ENCODE assay signal across 10 mouse cellular contexts in genomic region chr12:101010148-101010920, GRCm38 (mm10). TPM values are rescaled to one million over a fixed set of nuclear protein-coding genes. Genes with fewer than 3 reads are reported as not detected.
DNase-seq lines count a peak whose midpoint lies in the region; ATAC-seq lines count a peak whose summit lies in the region.
"Had no signal": no experiment of that assay in that cellular context is flagged by ENCODE, and none has a peak within 500 bp of the region (broad histone marks: within the 10 kb centered on the region; RNA-seq: fewer than 3 reads in every experiment).

No protein-coding gene starts in this region.

- WGBS in lung, embryonic 15.5 days: 38% methylated on average over 10 of the region's 10 CpGs
- WGBS in liver, embryonic 13.5 days (ENCODE audit: insufficient replicate concordance): 35% methylated on average over 10 of the region's 10 CpGs

- H3K4me1 ChIP-seq in lung, embryonic 15.5 days: peaks cover 63% of the 10 kb centered on the region
- peaks cover 99% of the 10 kb centered on the region for H3K4me1 ChIP-seq in liver, embryonic 13.5 days (replicated peaks)

- no peak for ATAC-seq in lung, embryonic 15.5 days (ENCODE audit: borderline replicate concordance, extremely low read depth, low FRiP score, low TSS enrichment)
- peak; percentile 66 for ATAC-seq in liver, embryonic 13.5 days (ENCODE audit: low read depth)
- ATAC-seq: hindbrain, postnatal 0 days had no signal

- DNase-seq in lung, postnatal 14 days: no peak
- peak; percentile 57 to 77 for DNase-seq in gastrocnemius, adult 8-10 months (ENCODE audit: low spot score in 2 of 2)
- no peak for DNase-seq in liver, embryonic 13.5 days
- no peak for DNase-seq in thymus, postnatal 10 days (ENCODE audit: low spot score in 2 of 2)
- DNase-seq in retina, postnatal 1 day: no peak
- DNase-seq in cerebellum, adult 18-20 months: no peak
- DNase-seq: thymus, postnatal 25 days had no signal

- no peaks in the 10 kb centered on the region for H3K36me3 ChIP-seq in lung, embryonic 15.5 days
- H3K36me3 ChIP-seq in liver, embryonic 13.5 days: no peaks in the 10 kb centered on the region; the same call in 1 of the 2 replicates
- H3K36me3 ChIP-seq: embryonic facial prominence, embryonic 15.5 days had no signal

- H3K9me3 ChIP-seq in lung, embryonic 15.5 days: no peaks in the 10 kb centered on the region
- no peaks in the 10 kb centered on the region for H3K9me3 ChIP-seq in liver, embryonic 13.5 days (replicated peaks)
- H3K9me3 ChIP-seq: embryonic facial prominence, embryonic 15.5 days had no signal

- H3K27ac ChIP-seq in lung, embryonic 15.5 days: peak overlapping the region; percentile 57
- H3K27ac ChIP-seq in liver, embryonic 13.5 days: peak overlapping the region; percentile 71
- H3K27ac ChIP-seq: embryonic facial prominence, embryonic 15.5 days; hindbrain, postnatal 0 days had no signal

- no peak overlapping the region for H3K4me3 ChIP-seq in lung, embryonic 15.5 days
- no peak overlapping the region; the same call in 1 of the 2 replicates for H3K4me3 ChIP-seq in liver, embryonic 13.5 days (replicated peaks)
- H3K4me3 ChIP-seq: embryonic facial prominence, embryonic 15.5 days had no signal

- peak overlapping the region; percentile 5; the same call in 1 of the 2 replicates for H3K4me2 ChIP-seq in lung, embryonic 15.5 days
- H3K4me2 ChIP-seq in liver, embryonic 13.5 days: peak overlapping the region; percentile 52
- H3K4me2 ChIP-seq: embryonic facial prominence, embryonic 15.5 days had no signal

- H3K9ac ChIP-seq in lung, embryonic 15.5 days: no peak overlapping the region
- H3K9ac ChIP-seq in liver, embryonic 13.5 days: peak overlapping the region; percentile 52
- H3K9ac ChIP-seq: embryonic facial prominence, embryonic 15.5 days had no signal

- H3K27me3 ChIP-seq in lung, embryonic 15.5 days: no peaks in the 10 kb centered on the region
- no peaks in the 10 kb centered on the region for H3K27me3 ChIP-seq in liver, embryonic 13.5 days

RNA-seq across cellular contexts. Expression of gene Ccdc88c, which starts 18.5 kb away (rescaled TPM):
- polyA plus RNA-seq in lung, embryonic 15.5 days (2015; fragmentation: Nextera tagmentation; extraction: Ambion mirVana): 14.3 and 17.9 TPM in 2 replicates
- 10 to 100 TPM; 32.5 to 47.7 (median 37.3) TPM for total RNA-seq in gastrocnemius, adult 8-10 months (2022)
- 5.4 and 5.8 TPM in 2 replicates for polyA plus RNA-seq in liver, embryonic 13.5 days (2015; fragmentation: Nextera tagmentation; extraction: Ambion mirVana)

Comparison
In these comparisons a context has a peak if more than half of its experiments do, and no peak if none do; other contexts are left out.
1. DNase-seq: peak in gastrocnemius, adult 8-10 months (2 of 2); none in lung, postnatal 14 days (single experiment), liver, embryonic 13.5 days (single experiment), thymus, postnatal 10 days (0 of 2), retina, postnatal 1 day (single experiment) and cerebellum, adult 18-20 months (0 of 2).